14 mouse cellular contexts compared by ENCODE assay signal in genomic region chr5:112744571-112744970, GRCm38 (mm10).
"Had no signal": no experiment of that assay in that cellular context is flagged by ENCODE, and none has a peak within 500 bp of the region (broad histone marks: within the 10 kb centered on the region; RNA-seq: fewer than 3 reads in every experiment).

No protein-coding gene starts in this region.

- H3K4me1 ChIP-seq: liver, embryonic 12.5 days; megakaryocyte, embryonic 14.5 days; stomach, embryonic 15.5 days had no signal

- H3K9ac ChIP-seq: limb, embryonic 15.5 days; liver, embryonic 12.5 days; lung, embryonic 14.5 days; midbrain, embryonic 15.5 days; stomach, embryonic 15.5 days had no signal

- H3K4me3 ChIP-seq: left cerebral cortex, adult 2 months; limb, embryonic 15.5 days; liver, embryonic 12.5 days; midbrain, embryonic 15.5 days; stomach, embryonic 15.5 days had no signal

- H3K36me3 ChIP-seq: limb, embryonic 15.5 days; liver, embryonic 12.5 days; midbrain, embryonic 15.5 days; stomach, embryonic 15.5 days had no signal

- H3K9me3 ChIP-seq: limb, embryonic 15.5 days; midbrain, embryonic 15.5 days; stomach, embryonic 15.5 days had no signal

- ATAC-seq: liver, embryonic 12.5 days; midbrain, embryonic 15.5 days had no signal

- H3K4me2 ChIP-seq: limb, embryonic 15.5 days; liver, embryonic 12.5 days; lung, embryonic 14.5 days; midbrain, embryonic 11.5 days; midbrain, embryonic 15.5 days; stomach, embryonic 15.5 days had no signal

- DNase-seq: kidney, adult 9 months; kidney, postnatal 10 days; lung, embryonic 14.5 days; lung, postnatal 10 days; right cerebral cortex, postnatal 14 days; thymus, postnatal 4 days had no signal

- H3K27me3 ChIP-seq: megakaryocyte, embryonic 14.5 days; midbrain, embryonic 15.5 days; stomach, embryonic 15.5 days had no signal

- H3K27ac ChIP-seq: left cerebral cortex, adult 2 months; limb, embryonic 15.5 days; liver, embryonic 12.5 days; macrophage; midbrain, embryonic 15.5 days; stomach, embryonic 15.5 days had no signal
